Mouse (Mus musculus): ENCODE results near the gene Slc10a4. TPM values are rescaled to one million over a fixed set of nuclear protein-coding genes. Genes with fewer than 3 reads are reported as not detected.
"Not testable (repeated sequence)": the region's sequence is repeated elsewhere in the genome, so short reads cannot be mapped to it uniquely, and the experiment has no call there.

Gene Slc10a4
- not detected for polyA plus RNA-seq (2017; shearing (Covaris generic))

DNA sequence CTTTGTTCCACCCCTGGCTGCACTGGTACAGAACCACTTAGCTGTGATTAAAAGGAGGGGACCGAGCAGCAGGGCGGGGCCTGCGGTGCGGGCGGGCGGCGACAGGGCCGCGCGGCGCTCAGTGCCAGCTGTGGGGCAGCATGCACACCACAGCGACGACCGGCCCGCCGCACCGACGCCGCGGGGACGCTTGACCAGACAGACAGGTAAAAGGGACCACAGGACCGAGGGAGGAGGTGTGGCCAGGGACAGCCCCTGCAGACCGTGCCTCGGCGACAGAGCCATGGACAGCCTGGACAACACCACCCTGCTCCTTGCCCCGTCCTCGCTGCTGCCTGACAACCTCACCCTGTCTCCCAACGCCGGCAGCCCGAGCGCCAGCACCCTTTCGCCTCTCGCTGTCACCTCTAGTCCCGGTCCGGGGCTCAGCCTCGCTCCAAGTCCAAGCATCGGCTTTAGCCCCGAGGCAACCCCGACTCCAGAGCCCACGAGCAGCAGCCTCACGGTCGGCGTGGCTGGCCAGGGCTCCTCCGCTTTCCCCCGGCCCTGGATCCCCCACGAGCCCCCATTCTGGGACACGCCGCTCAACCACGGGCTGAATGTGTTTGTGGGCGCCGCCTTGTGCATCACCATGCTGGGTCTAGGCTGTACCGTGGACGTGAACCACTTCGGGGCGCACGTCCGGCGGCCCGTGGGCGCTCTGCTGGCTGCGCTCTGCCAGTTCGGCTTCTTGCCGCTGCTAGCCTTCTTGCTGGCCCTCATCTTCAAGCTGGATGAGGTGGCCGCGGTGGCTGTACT is at the start of gene Slc10a4:
TSS of gene Slc10a4 (plus strand) at position 100 of the 798 bp plus-strand sequence.
- no peak for ATAC-seq

DNA sequence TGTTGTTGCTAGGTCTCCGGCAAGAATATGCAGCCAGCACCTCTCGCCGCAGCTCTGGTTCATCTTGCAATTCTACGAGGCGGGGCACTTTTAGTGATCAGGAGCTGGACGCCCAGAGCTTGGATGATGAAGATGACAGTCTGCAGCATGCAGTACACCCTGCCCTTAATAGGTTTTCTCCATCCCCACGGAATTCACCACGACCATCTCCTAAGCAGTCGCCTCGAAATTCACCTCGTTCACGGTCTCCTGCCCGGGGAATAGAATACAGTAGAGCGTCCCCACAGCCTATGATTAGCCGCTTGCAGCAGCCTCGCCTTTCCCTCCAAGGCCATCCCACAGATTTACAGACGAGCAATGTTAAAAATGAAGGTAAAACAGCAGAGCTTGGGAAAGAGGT is 49.4 kb upstream of the Slc10a4 start:
- no peak for ATAC-seq

DNA sequence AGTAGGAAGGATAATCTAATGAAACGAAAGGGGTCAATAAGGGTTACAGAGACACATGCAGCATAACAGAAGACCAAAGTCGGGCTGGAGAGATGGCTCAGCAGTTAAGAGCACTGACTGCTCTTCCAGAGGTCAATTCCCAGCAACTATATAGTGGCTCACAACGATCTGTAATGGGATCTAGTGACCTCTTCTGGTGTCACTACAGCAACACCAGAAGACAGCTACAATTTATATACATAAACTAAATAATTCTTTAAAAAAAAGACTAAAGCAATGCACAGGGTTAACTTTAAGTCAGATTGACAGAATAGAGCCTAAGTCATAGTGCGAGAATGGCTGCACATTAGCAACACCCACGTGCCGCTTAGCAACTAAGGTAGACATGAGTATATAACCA is 46.6 kb upstream of the Slc10a4 start:
- ATAC-seq = no peak

DNA sequence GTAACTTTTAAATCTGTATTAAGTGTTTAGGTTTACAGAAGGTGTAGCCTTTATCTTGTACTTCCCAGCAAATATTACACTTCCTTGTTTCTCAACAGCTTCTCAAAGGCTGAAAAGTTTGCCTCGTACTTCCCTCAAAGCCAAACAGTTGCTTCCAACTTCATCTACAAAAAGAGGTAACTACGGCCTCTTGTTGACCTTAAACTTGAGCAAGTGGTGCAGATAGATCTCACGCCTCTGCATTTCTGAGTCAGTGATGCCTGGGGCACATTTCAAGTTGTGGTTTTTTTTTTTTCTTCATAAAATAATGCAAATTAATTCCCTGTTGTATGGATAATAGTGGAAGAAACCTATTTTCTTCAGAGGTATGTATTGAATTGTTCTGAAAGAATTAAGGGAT is 41.0 kb upstream of the Slc10a4 start:
- no peak for ATAC-seq

DNA sequence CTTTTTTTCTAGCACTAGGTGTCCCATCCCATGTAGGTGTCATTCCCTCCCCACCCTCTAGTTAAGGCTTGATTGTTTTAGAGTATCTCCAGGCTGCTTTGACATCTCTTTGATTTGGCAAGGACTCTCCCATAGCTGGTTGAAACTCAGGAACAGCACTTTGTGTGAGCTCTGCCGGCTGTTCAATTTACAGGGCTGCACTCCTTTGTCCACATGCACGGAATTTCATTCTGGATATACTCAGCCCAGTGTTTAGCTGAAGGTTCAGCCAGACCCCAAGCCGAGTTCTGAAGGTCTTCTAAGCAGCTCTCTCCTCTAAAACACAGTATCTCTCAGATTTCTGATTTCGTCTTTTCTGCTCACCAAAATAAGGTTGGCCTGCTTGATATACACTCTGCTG is 34.2 kb upstream of the Slc10a4 start:
- ATAC-seq = no peak

DNA sequence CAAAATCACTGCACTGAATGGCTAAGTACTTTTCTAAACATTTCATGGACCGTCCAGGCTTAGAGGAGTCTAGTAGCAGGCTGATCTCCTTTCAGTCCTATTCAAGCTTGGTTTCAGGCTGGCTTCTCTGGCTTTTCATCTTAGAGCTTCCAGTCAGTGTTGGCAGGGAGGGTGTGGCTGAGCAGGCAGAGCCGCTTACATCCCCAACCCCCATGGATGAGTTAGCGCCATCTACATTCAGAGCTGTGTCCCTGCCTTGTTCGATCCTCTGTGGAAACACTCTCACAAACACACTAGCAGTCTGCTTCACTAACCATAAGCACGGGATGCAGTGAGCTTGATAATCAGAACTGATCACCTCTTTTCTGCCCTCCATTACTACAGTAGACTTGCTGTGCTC is 33.7 kb upstream of the Slc10a4 start:
- no peak for ATAC-seq

DNA sequence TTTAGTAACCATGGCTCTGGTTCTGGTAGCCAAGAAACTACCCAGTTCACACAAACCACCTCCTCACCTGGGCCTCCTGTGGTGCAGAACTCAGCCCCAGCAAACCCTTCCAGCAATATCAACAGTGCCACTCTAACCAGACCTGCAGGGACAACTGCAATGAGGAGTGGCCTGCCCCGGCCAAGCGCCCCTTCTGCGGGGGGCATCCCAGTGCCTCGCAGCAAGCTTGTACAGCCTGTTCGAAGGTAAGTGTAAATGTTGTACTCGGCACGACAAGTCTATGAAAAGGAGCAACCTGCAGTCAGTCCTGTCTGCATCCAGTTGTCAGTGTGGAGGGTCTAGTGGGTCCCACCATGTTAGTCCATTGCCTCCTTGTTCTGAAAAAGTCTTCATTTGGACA is 32.1 kb upstream of the Slc10a4 start, which contains the start of gene Gm10135:
TSS of gene Gm10135 (minus strand) at position 101 of the 400 bp plus-strand sequence.
- ATAC-seq = no peak

DNA sequence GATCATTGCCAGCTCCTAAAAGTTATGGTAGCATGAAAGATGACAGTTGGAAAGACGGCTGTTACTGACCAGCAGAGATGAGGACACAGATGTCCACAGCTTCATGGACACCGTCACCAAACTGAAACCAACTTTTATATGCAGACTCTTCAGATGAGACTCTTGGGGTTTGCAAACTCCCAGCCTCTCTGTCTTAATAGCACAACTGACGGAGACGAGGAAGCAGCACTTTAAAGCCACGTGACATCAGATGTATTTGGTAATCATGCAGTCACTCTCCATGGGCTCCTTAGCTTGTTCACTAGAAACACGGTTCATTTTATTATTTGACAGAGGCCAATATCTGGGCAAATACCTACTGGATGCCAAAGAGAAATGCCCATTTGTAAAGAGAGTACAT is 30.7 kb upstream of the Slc10a4 start:
- no peak for ATAC-seq

DNA sequence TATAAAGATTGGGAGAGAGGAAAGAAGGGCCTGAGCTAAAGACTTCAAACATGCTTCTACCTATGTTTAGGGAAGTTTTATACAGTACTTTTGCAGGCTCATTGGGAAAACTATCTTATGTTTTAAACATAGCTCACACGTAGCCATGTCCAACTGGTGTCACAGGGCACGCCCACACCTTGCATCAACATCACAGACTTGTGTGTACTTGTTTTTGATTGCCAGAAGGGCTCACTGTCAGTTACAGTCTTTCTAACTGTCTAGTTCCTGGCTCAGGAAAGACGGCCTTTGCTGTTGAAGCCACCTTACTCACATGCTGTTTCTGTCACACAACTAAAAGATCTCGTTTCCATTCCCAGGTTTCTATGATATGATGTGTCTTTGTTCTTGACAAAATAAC is 30.1 kb upstream of the Slc10a4 start:
- no peak for ATAC-seq

DNA sequence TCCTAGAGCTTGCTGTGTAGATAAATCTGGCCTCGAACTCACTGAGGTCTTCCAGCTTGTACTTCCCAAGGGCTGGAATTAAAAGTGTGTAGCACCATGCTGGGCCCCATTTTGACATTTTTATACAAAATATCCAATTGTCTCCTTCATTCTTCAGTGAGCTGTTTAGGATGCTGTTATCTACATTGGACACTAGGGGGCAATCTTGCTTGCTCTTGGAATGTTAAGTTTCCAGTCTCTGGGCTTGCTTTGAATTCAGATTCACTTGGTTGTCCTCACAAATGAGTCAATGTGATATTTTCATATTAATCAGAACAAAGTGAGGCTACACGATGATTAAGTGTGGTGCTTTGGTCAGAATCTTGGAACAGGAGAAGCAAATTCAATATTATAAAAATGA is 22.6 kb upstream of the Slc10a4 start:
- peak; percentile 70 for ATAC-seq

DNA sequence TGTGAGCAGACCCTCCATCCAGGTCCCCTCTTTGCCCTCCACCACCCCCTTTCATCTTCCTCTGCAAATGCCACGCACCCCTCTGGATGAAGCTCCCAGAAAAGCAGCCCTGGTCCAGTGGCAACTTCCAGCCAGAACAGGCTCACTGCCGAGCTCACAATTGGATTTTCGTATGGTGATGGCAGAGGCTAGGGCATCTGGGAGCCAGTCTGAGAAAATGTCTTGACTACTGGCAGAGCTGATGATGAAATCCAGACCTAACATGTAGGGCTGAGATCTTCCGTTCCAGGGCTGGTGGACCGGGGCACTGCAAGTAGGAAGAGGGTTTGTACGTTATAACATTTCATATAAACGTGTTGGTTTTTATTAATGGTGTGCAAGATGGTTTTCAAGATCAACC is 18.9 kb upstream of the Slc10a4 start:
- no peak for ATAC-seq

DNA sequence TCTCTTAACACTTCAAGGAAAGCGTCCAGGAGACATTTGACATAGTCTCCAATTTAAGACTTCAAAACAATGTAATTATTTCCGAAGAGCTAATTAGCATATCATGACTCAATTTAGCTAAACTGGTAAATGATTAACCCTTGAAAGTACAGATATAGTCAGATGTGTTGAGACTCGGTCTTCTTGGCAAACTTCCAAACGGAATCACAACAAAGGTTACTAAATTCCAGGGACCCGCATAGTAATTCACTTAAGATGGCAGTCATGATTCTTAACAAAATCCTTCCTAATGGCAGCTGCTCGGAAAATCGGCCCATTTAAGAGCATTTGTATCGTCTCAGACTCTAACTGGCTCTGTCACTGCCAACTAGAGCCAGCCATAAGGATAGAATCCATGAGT is 16.9 kb upstream of the Slc10a4 start:
- no peak for ATAC-seq

DNA sequence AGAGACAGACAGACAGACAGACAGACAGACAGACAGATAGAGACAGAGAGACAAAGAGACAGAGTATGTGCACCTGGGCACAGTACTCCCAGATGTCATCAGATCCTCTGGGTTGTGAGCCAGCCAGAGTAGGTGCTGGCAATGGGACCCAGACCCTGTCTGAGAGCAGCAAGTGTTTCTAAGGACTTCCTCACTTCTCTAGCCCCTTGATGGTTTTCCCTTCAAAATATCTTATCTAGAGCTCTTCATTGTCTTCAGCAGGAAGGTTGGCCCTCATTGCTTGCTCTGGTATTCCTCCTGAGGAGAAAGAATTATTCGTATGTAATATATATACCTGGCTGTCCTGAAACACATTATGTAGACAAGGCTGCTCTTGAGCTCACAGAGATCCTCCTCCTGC is 14.2 kb upstream of the Slc10a4 start:
- ATAC-seq = no peak

DNA sequence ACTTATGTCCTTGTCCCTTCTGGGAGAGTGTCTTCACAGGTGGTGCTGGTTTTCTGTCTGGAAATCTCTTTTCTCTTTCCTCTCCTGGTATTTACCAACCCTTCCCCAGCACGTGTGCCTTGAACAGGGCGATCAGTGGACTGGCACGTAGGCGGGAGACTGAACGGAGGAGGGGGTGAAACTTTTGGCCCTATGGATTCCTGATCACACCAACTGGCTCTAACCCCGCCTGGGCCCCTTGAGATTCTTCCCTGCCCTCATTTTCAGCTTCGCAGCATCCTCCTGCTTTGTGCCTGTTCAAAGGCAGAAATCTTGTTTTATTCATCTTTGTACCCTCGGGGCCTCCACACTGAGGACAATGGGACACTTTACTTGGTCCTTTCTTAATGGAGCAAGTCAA is 12.3 kb upstream of the Slc10a4 start:
- ATAC-seq = no peak

DNA sequence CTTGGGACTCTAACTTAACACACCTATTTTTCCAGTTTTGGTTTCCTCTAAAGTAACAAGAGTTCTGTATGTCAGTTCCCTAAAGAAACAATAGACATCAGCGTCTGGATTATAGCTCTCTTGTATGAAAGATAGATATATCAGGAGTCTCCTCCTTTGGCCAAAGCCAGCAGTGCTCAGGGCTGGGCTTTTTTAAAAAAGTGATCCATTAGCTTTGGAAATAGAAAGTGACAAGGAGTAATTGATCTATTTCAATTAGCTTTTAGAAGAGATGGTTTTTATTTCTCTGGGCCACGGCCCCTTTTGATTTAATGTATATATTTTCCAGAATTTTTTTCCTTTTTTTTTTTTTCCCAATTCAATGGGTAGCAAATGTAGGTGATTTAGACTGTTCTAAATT is 11.8 kb upstream of the Slc10a4 start:
- ATAC-seq = no peak

DNA sequence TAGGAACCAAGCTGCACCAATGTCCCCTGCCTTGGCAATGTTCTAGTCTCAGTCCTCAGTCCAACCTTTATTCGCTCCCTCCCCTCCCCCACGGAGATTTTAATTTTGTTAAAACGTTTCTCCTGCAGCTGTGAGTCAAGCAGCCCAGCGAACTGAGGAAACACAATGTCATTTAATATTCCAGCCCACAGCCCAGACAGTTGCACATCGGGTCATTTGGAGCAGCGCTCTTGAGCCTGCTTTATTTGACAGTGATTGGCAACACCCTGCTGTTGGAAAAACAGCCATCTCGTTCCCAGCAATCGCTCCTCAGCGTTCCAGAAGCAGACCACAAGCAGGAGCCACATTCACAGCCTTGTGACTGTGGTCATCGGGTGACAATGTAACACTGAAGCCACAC is 11.3 kb upstream of the Slc10a4 start:
- no peak for ATAC-seq

DNA sequence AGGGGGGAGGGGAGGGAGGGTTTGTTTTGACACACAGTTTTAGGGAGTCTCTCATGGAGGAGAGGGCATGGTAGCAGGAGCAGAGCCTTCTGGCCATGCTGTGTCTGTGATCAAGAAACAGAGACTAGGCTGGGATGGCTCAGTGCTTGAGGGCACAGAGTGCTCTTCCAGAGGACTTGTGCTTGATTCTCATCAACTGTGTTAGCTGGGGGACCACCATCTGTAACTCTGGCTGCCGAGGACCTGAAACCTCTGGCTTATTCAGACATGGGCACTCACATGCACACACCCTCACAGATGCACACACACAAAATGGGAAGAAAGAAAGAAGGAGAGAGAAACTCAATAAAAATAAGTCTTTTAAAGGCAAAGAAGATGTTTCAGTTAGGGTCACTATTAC is 8.1 kb upstream of the Slc10a4 start:
- ATAC-seq = not testable (repeated sequence)

DNA sequence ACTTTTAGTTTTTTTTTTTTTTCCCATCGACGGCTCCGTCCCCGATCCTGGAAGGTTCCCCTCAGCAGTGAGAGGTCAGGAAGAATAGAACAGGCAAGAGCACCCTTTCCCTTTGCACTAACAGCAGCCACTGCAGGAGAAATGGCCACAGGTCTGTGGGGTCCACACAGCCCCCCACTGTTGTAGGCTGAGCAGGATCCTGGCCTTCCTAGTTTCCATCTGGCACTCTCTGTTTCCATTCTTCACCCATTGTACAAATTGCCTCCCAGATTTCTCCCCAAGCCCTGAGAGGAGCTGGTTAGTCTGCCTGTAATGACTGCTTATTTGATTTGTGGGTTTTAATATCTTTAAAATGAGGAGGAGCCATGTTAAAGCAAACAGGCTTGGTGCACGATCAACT is 2.6 kb upstream of the Slc10a4 start:
- ATAC-seq = no peak

DNA sequence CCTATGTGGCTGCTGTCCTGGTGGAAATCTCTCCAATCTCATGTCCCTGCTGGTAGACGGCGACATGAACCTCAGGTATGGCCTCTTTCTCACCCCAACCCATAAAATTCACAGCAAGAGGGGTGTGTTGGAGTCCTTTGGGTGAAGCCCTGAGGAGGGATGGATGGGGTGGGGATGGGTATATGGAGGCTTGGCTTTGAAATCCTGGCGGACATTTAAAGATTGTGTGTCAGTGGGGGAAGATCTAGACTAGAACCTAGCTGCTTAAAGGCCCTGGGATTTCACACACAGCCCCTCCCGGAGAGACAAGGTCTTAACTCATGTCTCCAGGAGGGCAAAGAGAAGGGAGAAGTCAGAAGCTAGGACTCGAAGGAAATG is 888 bp downstream of the Slc10a4 start:
- no peak for ATAC-seq

DNA sequence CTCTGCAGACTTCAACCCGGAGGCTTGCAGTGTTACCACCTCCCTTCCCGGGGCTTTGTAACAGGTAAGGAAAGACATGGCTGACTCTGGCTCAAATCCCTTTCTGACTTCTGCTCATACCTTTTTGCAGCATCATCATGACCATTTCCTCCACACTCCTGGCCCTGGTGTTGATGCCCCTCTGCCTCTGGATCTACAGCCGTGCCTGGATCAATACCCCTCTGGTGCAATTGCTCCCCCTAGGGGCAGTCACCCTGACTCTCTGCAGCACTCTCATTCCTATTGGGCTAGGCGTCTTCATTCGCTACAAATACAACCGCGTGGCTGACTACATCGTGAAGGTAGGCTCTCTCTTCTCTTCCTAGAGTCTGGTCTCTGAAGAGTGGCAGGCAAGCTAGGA is 1.5 kb downstream of the Slc10a4 start:
- peak; percentile 56 for ATAC-seq

DNA sequence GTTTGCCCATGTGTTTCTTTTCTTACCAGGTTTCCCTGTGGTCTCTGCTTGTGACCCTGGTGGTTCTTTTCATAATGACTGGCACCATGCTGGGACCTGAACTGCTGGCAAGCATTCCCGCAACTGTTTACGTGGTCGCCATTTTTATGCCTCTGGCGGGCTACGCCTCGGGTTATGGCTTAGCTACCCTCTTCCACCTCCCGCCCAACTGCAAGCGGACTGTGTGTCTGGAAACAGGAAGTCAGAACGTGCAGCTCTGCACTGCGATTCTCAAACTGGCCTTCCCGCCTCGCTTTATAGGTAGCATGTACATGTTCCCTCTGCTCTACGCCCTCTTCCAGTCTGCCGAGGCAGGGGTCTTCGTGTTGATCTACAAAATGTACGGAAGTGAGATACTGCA is 5.1 kb downstream of the Slc10a4 start:
- ATAC-seq = not testable (repeated sequence)

DNA sequence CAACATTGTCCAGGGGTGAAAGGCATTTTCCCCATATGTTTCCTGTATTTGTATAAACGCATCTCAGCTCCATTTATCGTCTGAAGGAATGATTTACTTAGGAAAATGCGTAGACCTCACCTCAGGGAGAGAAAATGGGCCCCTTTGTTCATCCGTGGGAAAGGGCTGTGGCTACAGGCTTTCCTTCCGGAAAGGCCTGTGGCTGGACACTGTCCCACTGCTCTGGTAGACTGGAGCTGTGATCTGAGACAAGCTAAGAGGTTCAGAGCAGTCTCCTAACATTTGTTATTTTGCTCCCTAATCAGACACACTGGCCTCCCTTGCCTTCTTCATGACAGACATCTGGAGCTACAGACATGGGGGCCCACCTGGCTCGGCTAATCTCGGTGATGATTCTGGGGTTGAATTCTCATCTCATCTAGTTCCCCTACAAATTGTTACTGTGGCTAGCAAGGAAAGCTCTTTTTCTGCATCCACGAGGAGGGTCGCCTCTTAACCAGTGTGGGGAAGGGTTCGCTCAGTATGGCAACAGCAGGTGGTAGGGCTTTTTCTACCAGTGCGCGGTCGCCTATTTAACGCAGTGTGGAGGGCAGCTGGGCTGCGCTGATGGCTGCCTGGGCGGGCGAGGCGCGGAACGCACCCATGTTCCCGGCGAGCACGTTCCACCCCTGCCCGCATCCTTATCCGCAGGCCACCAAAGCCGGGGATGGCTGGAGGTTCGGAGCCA is 6.4 kb downstream of the Slc10a4 start:
- not testable (repeated sequence) for ATAC-seq

DNA sequence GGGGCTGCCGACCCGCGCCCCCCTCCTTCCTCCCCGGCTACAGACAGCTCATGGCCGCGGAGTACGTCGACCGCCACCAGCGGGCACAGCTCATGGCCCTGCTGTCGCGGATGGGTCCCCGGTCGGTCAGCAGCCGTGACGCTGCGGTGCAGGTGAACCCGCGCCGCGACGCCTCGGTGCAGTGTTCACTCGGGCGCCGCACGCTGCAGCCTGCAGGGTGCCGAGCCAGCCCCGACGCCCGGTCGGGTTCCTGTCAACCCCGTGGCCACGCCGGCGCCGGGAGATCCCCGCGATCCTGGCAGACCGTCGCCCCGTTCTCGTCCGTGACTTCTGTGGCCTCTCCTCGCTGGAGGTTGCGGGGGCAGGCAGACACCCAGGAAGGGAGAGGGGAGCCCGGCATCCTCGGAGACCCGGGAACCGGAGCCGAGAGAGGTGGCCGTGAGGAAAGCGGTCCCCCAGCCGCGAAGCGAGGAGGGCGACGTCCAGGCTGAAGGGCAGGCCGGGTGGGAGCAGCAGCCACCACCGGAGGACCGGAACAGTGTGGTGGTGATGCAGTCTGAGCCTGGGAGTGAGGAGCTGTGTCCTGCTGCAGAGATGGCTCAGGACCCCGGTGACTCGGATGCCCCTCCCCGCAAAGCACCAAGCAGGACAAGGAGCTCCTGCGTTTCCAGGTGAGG is 7.1 kb downstream of the Slc10a4 start:
- ATAC-seq = not testable (repeated sequence)

DNA sequence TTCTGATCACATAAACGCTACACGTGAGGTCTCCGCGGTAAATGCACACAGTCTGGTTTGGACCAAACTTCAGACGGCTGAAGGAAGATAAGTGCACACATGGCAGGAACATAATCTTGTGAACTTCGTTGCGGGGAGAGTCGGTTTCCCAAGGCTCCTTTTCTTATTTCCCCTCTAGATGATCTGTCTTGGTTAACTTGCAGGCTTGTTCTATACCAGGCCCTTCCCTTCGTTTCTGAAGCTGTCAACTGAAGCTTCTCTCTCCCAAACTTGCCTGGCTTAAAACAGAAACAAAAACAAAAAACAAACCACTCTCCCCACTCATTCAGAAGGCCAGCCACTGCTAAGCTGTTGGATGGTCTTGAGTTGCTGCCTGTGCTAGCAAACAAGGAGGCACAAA is 8.1 kb downstream of the Slc10a4 start:
- ATAC-seq = no peak

Measured in CD4-positive, CD25-positive, alpha-beta regulatory T cell, adult 4 months (primary cell).